ENCODE assay signal across 27 mouse cellular contexts in genomic region chr16:54647821-54648220, GRCm38 (mm10).
"Had no signal": no experiment of that assay in that cellular context is flagged by ENCODE, and none has a peak within 500 bp of the region (broad histone marks: within the 10 kb centered on the region; RNA-seq: fewer than 3 reads in every experiment).

No protein-coding gene starts in this region.

- H3K4me2 ChIP-seq: heart, embryonic 12.5 days; hindbrain, embryonic 12.5 days; hindbrain, embryonic 14.5 days; intestine, embryonic 15.5 days; limb, embryonic 13.5 days; limb, embryonic 15.5 days; liver, embryonic 12.5 days had no signal

- H3K27ac ChIP-seq: gastrocnemius, adult 2 months; heart, embryonic 10.5 days; hindbrain, embryonic 10.5 days; hindbrain, embryonic 12.5 days; hindbrain, embryonic 14.5 days; intestine, embryonic 15.5 days; limb, embryonic 13.5 days; limb, embryonic 15.5 days; liver, embryonic 12.5 days; liver, embryonic 14.5 days had no signal

- ATAC-seq: hindbrain, embryonic 16.5 days; inflammation-experienced regulatory T-cells, adult 6 months; intestine, embryonic 15.5 days; intestine, postnatal 0 days; liver, embryonic 12.5 days had no signal

- H3K36me3 ChIP-seq: heart, embryonic 10.5 days; heart, embryonic 12.5 days; hindbrain, embryonic 10.5 days; hindbrain, embryonic 12.5 days; intestine, embryonic 15.5 days; limb, embryonic 13.5 days; limb, embryonic 15.5 days; liver, embryonic 12.5 days had no signal

- H3K4me3 ChIP-seq: gastrocnemius, adult 2 months; heart, embryonic 10.5 days; heart, embryonic 12.5 days; hindbrain, embryonic 10.5 days; hindbrain, embryonic 12.5 days; intestine, embryonic 15.5 days; layer of hippocampus, adult 2 months; limb, embryonic 13.5 days; limb, embryonic 15.5 days; liver, embryonic 12.5 days had no signal

- H3K9me3 ChIP-seq: heart, embryonic 10.5 days; heart, embryonic 12.5 days; hindbrain, embryonic 10.5 days; hindbrain, embryonic 12.5 days; intestine, embryonic 15.5 days; limb, embryonic 13.5 days; limb, embryonic 15.5 days; liver, embryonic 12.5 days had no signal

- H3K9ac ChIP-seq: heart, embryonic 12.5 days; hindbrain, embryonic 12.5 days; hindbrain, embryonic 14.5 days; intestine, embryonic 15.5 days; limb, embryonic 13.5 days; limb, embryonic 15.5 days; liver, embryonic 12.5 days; liver, embryonic 14.5 days had no signal

- H3K4me1 ChIP-seq: heart, embryonic 10.5 days; heart, embryonic 12.5 days; hindbrain, embryonic 10.5 days; hindbrain, embryonic 12.5 days; intestine, embryonic 15.5 days; limb, embryonic 13.5 days; limb, embryonic 15.5 days; liver, embryonic 12.5 days had no signal

- DNase-seq: gastrocnemius, adult 2 months; gastrocnemius, postnatal 10 days; gastrocnemius, postnatal 25 days; heart, adult 18-20 months; heart, postnatal 10 days; heart, postnatal 4 days; kidney, adult 18-20 months; kidney, adult 8-10 months; kidney, postnatal 10 days; kidney, postnatal 25 days; kidney, postnatal 4 days; layer of hippocampus, postnatal 36 days; left cerebral cortex, postnatal 4 days had no signal

- H3K27me3 ChIP-seq: heart, embryonic 12.5 days; hindbrain, embryonic 12.5 days; intestine, embryonic 15.5 days; limb, embryonic 13.5 days; limb, embryonic 15.5 days; liver, embryonic 12.5 days had no signal
